Mouse (Mus musculus) myocyte (in vitro differentiated cells): ENCODE results near the gene Tnfrsf19.

ENCODE experiments used
- CEBPB ChIP-seq: IDR thresholded peaks from 2 replicates; pipeline ENCODE4 v1.6.1; 2011; ENCODE audit warnings: mild to moderate bottlenecking, moderate library complexity; ENCODE audit not compliant: poor library complexity, insufficient read depth, severe bottlenecking
- E2F4 ChIP-seq: IDR thresholded peaks from one replicate; pipeline ENCODE4 v1.6.1; 2011; ENCODE audit warnings: mild to moderate bottlenecking, control low read depth, moderate library complexity; ENCODE audit not compliant: insufficient read depth
- MAX ChIP-seq: IDR thresholded peaks from one replicate; pipeline ENCODE4 v1.6.1; 2011; ENCODE audit warnings: low read depth, mild to moderate bottlenecking, control low read depth
- MYOG ChIP-seq, 3 experiments: IDR thresholded peaks; one replicate each; pipeline ENCODE4 v1.6.1; 2011; ENCODE audit warnings: control low read depth in 2 of 3, low read depth in 2 of 3, mild to moderate bottlenecking in 2 of 3; ENCODE audit not compliant: insufficient read length in 2 of 3, control insufficient read depth in 1 of 3, insufficient read depth in 1 of 3
- POLR2A ChIP-seq: IDR thresholded peaks from one replicate; pipeline ENCODE4 v1.6.1; 2011; ENCODE audit warnings: low read depth, mild to moderate bottlenecking, control low read depth, moderate library complexity; ENCODE audit not compliant: insufficient read length
- USF1 ChIP-seq: IDR thresholded peaks from one replicate; pipeline ENCODE4 v1.6.1; 2011; ENCODE audit warnings: low read depth, mild to moderate bottlenecking, control low read depth, moderate library complexity

GRCm38 (mm10) chr14:61046091-61046681, at the start of gene Tnfrsf19:
- TF ChIP-seq POLR2A (no peak), MAX (no peak), USF1 (no peak), MYOG (IDR thresholded peaks at IDR 0.05; ENCODE audit: control insufficient read depth in 1 of 3, insufficient read depth in 1 of 3, insufficient read length in 2 of 3, low read depth in 2 of 3) (no peak), CEBPB (no peak), E2F4 (no peak)
